Mouse (Mus musculus): Measurements from ENCODE around the gene Gm20390. TPM values are rescaled to one million over a fixed set of nuclear protein-coding genes. Genes with fewer than 3 reads are reported as not detected.

Gene Gm20390
- total RNA-seq (2021), result 100 to 1,000 TPM; 147 to 154 TPM

DNA sequence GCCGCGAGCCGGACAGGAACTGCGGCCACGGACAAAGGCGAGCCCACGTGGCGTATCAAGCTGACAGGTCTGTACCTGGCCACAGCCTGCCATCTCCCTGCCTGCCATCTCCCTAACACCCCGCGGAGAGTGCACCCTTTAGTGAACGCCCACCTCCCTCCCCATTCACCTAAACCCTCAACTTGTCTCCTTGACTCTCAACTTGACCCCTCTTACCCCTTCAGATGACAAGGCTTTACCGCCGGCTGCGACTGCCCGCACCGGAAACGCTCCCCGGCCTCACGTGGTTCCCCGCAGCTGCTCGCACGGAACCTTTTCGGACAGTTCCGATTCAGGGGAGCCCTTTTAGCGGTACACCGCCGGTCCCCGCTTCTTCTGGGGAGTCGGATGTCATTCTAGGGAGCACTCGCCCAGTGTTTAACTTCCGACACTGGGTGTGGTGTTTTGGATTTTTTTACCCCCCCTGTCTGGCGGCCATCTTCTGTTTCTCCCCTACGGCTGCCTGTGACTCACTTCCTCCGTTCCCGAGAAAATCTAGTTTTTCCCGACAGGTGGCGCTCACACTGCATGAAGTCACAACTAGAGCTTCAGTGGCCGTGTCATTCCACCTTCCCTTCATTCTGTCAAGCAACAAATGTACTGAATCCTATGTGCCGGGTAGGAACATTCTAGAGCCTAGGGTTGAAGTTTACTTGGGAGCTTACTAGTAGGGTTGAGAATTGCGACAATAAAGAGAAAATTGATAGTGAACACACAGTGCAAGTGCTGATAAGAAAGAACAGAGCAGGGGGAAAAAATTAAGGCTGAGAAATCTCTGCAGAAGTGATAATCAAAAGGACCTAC lies at the start of gene Gm20390, which contains the start of gene Nme1:
Gene Gm20390, minus strand, starts transcription at position 289 of the 843 bp plus-strand sequence.
Gene Nme1, minus strand, starts transcription at position 517 of the 843 bp plus-strand sequence.
- peak; percentile 95 to 98 for DNase-seq (ENCODE audit: extremely low spot score in 1 of 2, low spot score in 2 of 2)
- intact Hi-C loops (cut with DNase I), result loop anchor here (5.0 kb wide), 1 partner anchor 119 kb away; no protein-coding TSS in a partner anchor

DNA sequence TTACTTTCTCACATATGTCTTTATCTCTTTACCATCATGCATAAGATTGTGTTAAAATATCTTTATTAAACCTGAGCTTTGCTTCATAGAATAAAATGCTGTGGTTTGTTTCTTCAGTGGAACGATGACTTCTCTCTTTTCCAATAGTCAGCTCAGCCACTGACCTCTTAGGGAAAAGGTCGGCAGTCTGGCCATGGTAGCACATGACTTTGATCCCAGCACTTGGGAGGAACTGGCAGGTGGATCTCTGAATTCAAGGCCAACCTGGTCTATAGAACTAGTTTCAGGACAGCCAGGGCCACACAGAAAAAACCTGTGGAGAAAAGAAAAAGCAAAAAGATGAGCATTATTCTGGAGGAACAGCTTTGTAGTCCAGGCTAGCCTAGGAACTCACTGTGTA lies 35.3 kb upstream of the Gm20390 start:
- no peak for DNase-seq (ENCODE audit: extremely low spot score in 1 of 2, low spot score in 2 of 2)
- intact Hi-C loops (cut with DNase I), result no loop called here

DNA sequence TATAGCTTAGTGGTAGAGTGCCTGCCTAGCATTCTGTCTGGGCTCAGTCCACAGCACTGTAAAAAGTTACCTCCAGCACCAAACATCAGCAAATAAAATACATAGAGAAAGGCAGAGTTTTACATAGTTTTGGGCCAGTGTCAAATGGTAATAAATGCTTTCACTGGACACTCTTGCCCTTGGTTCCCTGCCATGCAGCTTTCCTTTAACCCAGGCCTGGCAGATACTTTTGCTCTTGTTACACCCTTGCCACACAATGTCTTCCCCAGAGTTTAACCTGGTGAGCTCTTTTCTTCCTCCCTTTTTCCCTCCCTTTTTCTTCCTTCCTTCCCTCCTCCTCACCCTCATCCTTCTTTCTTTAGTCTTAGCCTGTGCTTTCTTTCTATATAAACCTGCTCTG lies 31.2 kb upstream of the Gm20390 start:
- intact Hi-C loops (cut with DNase I), result loop anchor here (2.0 kb wide), 1 partner anchor 18 kb away; no protein-coding TSS in a partner anchor

DNA sequence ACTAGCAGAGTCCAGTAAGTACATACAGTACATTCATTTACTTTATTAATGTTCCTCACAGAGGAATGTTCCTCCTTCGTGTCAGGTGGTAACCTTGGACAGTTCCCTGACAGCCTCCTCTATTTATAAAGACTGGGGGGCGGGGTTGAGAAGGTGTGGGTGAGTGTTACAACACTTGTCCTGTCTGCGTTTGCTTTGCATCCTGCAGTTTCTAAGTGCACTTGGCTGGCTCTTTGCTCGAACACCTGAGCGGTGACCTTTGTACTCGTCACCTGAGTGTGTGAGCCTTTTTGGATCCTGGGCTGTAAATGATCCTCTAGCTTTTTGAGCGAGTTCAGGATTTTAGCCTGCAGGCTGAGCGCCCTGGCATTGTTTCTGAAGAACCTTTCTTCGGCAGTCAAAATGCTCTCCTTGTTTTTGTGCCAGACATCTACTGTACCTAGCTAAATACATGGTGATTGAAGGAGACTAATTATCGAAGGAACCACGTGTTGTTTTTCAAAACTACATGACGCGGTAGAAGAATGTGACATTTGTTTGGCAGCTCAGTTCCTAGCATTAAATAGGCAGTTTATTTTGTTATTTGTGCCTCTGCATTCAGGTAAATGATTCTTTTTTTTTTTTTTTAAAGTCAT lies 29.2 kb upstream of the Gm20390 start:
- DNase-seq (ENCODE audit: extremely low spot score in 1 of 2, low spot score in 2 of 2), result peak; percentile 8 to 29
- intact Hi-C loops (cut with DNase I), result no loop called here

More for the DNA sequence above, 31.2 kb upstream of the Gm20390 start:
- DNase-seq (ENCODE audit: extremely low spot score in 1 of 2, low spot score in 2 of 2), result no peak

DNA sequence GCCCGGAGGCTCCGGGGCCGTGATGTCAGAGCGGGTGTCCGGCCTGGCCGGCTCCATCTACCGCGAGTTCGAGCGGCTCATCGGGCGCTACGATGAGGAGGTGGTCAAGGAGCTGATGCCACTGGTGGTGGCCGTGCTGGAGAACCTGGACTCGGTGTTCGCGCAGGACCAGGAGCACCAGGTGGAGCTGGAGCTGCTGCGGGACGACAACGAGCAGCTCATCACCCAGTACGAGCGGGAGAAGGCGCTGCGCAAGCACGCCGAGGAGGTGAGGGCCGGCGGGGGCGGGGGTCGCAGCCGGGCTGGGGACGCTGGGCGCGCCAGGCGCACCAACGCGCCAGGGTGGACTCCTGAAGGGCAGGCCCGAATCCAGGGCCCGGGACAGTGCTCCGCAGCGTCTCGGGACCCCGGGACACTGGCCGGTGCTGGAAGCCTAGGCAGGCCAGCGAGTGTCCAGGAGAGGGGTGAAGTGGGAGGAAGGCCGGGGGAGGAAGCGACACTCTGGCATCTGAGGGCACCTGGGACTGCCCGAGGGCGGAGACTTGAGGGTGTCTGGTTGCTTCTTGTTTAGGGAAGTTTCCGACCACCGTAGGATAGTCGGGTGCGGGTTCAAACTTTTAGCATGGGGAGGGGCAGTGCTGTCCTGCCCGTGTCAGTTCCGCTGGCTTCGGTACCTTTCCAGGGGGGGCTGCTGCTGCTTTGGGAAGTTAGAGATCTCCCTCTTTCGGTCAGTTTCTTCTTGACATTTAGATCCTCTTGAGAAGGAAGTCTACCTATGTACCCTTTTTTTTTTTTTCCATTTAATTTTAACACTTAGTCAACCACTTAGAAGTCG lies 28.4 kb upstream of the Gm20390 start:
- peak; percentile 27 to 67 for DNase-seq (ENCODE audit: extremely low spot score in 1 of 2, low spot score in 2 of 2)
- intact Hi-C loops (cut with DNase I), result no loop called here

DNA sequence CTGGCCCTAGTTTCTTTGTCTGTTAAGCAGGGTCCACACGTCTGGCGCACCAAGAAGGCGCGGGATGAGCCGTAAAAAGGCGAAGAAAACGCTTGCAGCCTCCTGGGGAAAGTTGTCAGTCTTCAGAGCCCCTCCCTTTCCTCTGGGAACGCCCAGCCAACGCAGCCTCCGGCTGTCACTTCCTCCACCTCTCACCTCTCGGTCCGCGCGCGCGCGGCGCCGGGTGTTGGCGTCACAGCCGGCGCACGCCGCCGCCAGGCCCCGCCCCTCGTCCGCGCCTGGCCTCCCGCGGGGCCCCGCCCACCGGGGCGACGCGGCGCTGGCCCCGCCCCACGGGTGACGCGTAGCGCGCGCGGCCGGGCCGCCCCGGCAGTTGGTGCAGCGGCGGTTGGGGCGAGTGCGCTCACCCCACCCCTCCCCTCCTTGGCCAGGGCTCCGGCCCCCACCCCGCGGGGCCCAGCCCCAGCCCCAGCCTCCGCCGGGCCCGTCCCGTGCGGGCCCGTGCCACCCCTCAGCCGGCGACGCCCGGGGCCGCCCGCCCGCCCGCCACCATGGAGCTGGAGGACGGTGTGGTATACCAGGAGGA lies 27.7 kb upstream of the Gm20390 start, which contains the start of gene Spag9:
Gene Spag9, plus strand, starts transcription at position 372 of the 586 bp plus-strand sequence.
- DNase-seq (ENCODE audit: extremely low spot score in 1 of 2, low spot score in 2 of 2), result peak; percentile 83 to 97
- intact Hi-C loops (cut with DNase I), result no loop called here

DNA sequence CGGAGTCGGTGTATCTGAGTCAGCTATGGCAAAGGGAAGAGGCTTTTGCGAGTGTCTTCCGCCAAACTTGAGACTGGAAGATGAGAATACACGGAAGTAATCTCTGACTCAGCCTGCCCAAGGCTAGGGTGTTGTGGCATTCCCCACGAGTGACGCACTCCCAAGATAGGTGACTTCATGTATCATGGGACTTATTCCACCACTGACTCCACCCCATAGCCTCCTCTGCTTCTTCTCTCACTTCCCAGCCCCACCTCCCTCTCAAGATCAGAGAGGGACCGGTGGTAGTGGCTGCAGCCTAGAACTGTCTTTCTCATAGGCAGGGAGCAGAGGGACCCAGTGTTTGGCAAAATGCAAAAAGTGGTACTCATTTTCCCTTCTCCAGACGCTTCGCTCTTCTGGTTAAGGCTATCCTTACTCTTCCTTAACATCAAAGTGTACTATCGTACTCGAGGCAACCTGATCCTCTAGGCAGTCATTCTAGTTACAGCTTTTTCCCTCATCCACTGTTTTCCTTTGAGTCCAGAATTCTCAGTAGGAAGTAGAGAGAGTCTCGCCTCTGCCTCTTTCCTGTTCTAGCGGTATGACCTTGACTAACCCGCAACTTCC lies 27.1 kb upstream of the Gm20390 start:
- DNase-seq (ENCODE audit: extremely low spot score in 1 of 2, low spot score in 2 of 2), result peak; percentile 69 to 87
- intact Hi-C loops (cut with DNase I), result no loop called here

DNA sequence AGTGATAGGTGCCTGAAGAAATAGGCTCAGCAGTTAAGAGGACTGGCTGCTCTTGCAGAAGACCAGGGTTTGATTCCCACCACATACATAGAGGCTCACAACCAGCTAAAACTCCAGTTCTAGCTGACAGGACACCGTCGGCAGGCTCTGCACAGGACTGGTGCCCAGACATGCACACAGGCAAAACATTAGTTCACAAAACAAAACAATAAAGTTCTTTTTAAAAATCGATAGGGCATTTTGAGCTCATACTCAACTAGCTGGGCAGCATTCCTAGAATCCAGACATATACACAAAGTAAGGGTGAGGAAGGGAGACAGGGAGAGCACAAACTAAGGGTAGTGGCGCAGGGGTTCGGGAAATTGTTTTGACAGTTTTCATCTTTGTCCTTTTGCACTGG lies 26.4 kb upstream of the Gm20390 start:
- intact Hi-C loops (cut with DNase I), result no loop called here
- DNase-seq (ENCODE audit: extremely low spot score in 1 of 2, low spot score in 2 of 2), result no peak

DNA sequence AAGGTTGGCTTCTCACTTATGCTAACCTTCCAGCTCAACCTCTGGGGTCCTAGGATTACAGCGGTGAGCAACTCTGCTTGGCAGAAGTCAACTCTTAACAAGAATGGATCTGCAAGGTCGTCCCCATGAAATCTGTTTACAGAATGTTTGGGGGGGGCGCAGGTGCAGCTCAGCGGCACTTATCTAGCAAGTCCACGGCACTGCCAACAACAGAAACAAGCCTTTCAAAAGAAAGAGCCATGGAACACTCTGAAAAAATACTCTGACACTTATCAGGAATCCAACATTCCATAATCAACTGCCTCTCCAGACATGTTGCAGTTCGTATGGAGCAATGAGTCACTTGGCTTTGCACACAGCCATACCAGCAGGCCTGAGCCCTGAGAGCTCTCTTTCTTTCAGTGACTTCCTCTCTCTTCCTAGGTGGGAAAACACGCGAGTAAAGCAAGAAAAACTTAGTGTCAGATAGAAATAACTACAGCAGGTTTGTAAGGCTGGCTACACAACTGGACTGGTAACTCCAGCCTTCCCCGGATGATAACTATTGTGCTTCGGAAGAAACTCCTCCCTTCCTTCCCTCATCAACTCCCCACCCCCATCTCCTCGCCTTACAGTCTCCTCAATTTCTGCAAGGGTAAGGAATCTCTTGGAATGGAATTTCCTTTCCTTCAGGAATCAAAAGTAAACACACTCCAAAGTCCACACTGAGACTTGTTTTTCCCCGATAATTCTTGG lies 20.4 kb upstream of the Gm20390 start:
- intact Hi-C loops (cut with DNase I), result no loop called here
- DNase-seq (ENCODE audit: extremely low spot score in 1 of 2, low spot score in 2 of 2), result no peak

DNA sequence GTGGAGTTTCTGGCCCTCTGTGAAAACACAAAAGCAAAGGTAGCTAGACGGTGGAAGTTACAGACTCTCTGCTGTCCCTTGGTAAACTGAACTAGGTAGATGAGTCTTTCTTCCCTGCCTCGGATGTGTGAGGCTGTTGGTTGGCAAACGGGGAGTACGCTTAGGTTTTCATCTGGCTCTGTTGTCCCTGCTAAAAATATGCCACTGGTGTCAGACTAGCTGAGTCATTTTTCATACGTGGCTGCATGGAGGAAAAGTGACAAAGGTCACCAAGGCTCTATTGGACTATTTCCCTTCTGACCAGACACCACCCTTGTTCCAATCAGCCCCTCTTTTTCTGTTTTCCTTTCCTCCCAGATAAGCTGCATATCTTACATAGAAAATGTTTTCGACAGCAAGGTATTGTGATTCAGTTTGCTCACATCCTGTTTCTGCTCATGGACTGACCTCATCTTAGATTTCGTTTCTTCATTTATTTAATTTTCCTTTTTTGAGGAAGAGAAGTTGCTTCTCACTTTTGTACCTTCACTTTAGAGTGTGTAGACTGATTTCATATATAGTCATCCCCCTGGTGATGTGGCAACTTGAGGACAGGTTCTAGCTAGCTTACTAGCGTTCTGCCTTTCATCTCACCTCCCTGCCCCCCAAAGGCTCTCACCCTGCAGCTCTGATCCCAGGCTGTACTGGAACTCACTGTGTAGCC lies 19.7 kb upstream of the Gm20390 start:
- intact Hi-C loops (cut with DNase I), result no loop called here

DNA sequence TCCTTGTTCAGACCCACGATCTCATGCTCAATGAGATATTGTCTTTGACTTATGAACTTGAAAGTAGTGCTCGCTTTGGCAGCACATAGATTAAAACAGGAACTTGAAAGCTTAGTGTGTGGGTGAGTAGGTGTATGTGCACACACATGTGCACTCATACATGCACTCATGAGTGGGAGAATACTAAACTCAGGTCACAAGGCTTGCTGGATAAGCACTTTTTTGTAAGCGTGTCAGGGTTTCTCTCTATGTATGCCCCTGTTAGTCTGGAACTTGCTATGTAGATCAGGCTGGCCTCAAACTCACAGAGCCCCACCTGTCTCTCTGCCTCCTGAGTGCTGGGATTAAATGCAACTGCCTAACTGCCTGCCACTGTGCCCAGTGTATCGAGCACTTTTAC lies 18.9 kb upstream of the Gm20390 start:
- intact Hi-C loops (cut with DNase I), result no loop called here
- DNase-seq (ENCODE audit: extremely low spot score in 1 of 2, low spot score in 2 of 2), result no peak

More for the DNA sequence above, 19.7 kb upstream of the Gm20390 start:
- DNase-seq (ENCODE audit: extremely low spot score in 1 of 2, low spot score in 2 of 2), result no peak

DNA sequence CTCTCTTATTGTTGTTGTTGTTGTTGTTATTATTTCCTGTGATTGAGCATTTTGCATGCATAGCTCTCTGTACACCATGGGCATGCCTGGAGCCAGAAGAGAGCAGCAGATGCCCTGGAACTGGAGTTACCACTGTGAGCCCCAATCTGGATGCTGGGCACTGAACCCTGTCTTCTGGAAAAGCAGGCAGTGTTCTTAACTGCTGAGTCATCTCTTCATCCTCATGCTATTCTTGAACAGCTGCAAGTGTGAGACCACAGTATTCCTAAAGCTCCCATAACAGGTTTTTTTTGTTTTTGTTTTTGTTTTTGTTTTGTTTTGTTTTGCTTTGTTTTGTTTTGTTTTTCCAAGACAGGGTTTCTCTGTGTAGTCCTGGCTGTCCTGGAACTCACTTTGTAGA lies 18.2 kb upstream of the Gm20390 start:
- DNase-seq (ENCODE audit: extremely low spot score in 1 of 2, low spot score in 2 of 2), result no peak
- intact Hi-C loops (cut with DNase I), result no loop called here

DNA sequence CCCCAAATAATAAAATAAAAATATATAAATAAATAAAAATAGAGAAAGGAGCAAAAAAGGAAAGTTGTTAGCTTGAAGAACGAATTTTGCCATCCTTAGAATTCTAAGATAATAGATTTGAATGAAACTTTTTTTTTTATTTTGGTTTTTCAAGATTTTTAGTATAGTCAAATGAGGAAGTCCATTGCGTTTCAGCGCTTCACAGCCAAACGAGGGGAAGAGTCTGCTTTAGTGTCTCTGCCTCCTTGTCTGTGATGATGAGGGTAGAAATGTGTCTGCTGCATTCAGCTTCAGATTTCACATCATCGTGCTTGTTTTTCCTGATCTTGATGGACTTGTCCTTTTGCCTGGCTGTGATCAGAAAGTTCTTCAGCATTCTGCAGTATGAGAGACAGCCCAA lies 17.2 kb upstream of the Gm20390 start:
- DNase-seq (ENCODE audit: extremely low spot score in 1 of 2, low spot score in 2 of 2), result no peak
- intact Hi-C loops (cut with DNase I), result no loop called here

DNA sequence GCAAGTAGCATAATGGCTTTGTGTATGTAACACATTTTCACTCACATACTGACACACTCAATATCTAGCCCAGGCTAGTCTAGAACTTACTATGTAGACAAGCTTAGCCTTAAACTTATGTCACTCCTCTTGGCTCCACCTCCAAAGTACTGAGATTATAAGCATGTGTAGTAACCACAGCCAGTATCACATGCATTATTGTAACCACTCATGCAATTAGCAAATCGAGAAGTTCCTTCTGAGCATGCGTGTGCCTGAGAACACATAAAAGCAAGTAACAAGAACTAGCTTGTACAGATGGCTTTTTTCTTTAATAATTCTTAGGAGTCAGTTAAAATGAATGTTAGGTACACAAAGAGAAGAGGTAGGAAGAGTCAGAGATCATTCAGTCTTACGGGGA lies 16.5 kb upstream of the Gm20390 start:
- intact Hi-C loops (cut with DNase I), result no loop called here
- DNase-seq (ENCODE audit: extremely low spot score in 1 of 2, low spot score in 2 of 2), result no peak

DNA sequence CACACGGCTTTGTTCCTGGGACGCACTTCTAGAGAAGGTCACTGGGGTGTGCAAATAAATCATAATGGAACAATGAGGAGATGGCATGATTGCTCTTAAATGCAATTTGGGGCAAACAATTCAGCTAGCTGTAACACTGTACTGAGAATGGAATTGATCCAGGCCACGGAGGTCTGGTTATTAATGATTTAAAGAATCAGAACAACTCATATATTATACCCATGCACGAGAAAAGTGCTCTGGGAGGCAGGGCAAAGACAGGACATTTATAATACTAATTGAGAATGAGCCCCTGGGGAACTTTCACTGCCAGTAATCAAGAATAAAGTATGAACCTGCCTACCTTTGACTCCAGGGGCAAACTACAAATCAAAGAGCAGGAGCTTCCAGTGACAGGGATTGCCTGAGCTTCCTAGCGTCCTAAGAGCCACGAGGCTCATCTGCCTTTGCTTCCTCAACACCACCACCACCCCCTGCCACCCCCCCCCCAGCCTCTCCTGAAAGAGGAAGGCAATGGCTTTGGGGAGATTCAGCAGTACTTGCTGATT lies 11.5 kb upstream of the Gm20390 start:
- DNase-seq (ENCODE audit: extremely low spot score in 1 of 2, low spot score in 2 of 2), result no peak
- intact Hi-C loops (cut with DNase I), result no loop called here

DNA sequence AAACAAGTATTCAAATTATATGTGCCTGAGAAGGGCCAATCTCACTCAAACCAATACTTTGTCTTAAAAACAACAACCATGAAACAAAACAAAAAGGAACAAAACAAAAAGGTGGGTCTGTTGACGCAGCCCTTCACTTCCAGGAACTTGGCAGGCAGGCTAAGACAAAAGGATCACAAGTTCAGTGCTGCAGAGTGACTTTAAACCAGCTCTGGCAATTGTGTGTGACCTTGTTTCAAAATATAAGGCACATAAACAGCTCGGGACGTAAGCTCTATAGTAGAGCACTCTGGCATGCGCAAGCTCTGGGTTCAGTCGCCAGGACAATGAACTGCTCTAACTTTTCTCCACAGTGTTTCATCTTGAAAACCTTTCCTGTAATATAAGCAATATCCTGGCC lies 4.9 kb upstream of the Gm20390 start:
- intact Hi-C loops (cut with DNase I), result no loop called here
- no peak for DNase-seq (ENCODE audit: extremely low spot score in 1 of 2, low spot score in 2 of 2)

DNA sequence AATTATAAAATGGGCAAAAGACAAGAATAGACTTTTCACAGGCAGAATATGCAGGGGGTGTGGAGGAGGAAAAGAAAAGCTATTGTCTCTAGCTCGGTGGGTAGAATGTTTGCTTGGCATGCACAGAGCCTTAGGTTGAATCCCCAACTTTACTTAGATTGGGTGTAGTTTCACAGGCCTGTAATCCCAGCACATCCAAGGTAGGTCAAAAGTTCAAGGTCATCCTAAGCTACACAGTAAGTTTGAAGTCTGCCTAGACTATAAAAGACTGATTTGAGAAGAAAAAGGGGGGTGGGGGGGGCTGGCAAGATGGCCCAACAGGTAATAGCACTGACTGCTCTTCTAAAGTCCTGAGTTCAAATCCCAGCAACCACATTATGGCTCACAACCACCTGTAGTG lies 1.7 kb upstream of the Gm20390 start:
- intact Hi-C loops (cut with DNase I), result loop anchor here (5.0 kb wide), 1 partner anchor 118 kb away; no protein-coding TSS in a partner anchor

More for the DNA sequence above, 1.7 kb upstream of the Gm20390 start:
- DNase-seq (ENCODE audit: extremely low spot score in 1 of 2, low spot score in 2 of 2), result no peak
